Mouse (Mus musculus): ENCODE measurements around the gene Sft2d1. TPM values are rescaled to one million over a fixed set of nuclear protein-coding genes. Genes with fewer than 3 reads are reported as not detected.
"Not testable (repeated sequence)": the region's sequence is repeated elsewhere in the genome, so short reads cannot be mapped to it uniquely, and the experiment has no call there.

The Sft2d1 gene
- 60.6 and 64.6 TPM in 2 replicates for polyA plus RNA-seq (2016; fragmentation: Nextera tagmentation; extraction: Ambion mirVana)

GRCm38 (mm10) chr17:8310838-8311614 is at the start of gene Sft2d1:
Sft2d1 (plus strand) TSS chr17:8311102.
- WGBS: under 1% methylated on average over 54 of the region's 54 CpGs
- Histone ChIP-seq H3K27ac (peak within 1 kb of the TSS; percentile 54; the same call in 1 of the 2 replicates), H3K9me3 (no peaks in the 10 kb centered on the region), H3K4me2 (replicated peaks) (peak within 1 kb of the TSS; percentile 70), H3K9ac (peak within 1 kb of the TSS; percentile 83), H3K4me3 (peak within 1 kb of the TSS; percentile 86), H3K4me1 (peaks cover 14% of the 10 kb centered on the region), H3K36me3 (peaks cover 4% of the 10 kb centered on the region; the same call in 1 of the 2 replicates), H3K27me3 (no peaks in the 10 kb centered on the region)
- peak; percentile 85 for ATAC-seq (ENCODE audit: insufficient number of reproducible peaks, insufficient read depth, low FRiP score, low TSS enrichment)

- H3K4me2 ChIP-seq (replicated peaks); H3K4me1 ChIP-seq; ATAC-seq (ENCODE audit: insufficient number of reproducible peaks, insufficient read depth, low FRiP score, low TSS enrichment); H3K9me3 ChIP-seq; H3K27me3 ChIP-seq; H3K9ac ChIP-seq; H3K4me3 ChIP-seq; H3K36me3 ChIP-seq; H3K27ac ChIP-seq: not testable (repeated sequence)
- 16% methylated on average over 7 of the region's 7 CpGs for WGBS
Measured at GRCm38 (mm10) chr17:8264638-8265037, 46.3 kb upstream of the Sft2d1 start.

- H3K27me3 ChIP-seq: no peaks in the 10 kb centered on the region; the same call in 1 of the 2 replicates
- 55% methylated on average over 6 of the region's 6 CpGs for WGBS
- no peaks in the 10 kb centered on the region for H3K4me1 ChIP-seq
- H3K9me3 ChIP-seq: no peaks in the 10 kb centered on the region
- ATAC-seq (ENCODE audit: insufficient number of reproducible peaks, insufficient read depth, low FRiP score, low TSS enrichment): no peak
- no peak overlapping the region for H3K27ac ChIP-seq
- no peak overlapping the region for H3K4me3 ChIP-seq
- H3K4me2 ChIP-seq (replicated peaks): no peak overlapping the region
- no peaks in the 10 kb centered on the region for H3K36me3 ChIP-seq
- H3K9ac ChIP-seq: no peak overlapping the region
Measured at GRCm38 (mm10) chr17:8272054-8272749, 38.7 kb upstream of the Sft2d1 start.

- Histone ChIP-seq H3K27ac (no peak overlapping the region), H3K36me3 (no peaks in the 10 kb centered on the region), H3K9me3 (no peaks in the 10 kb centered on the region), H3K9ac (no peak overlapping the region), H3K4me1 (no peaks in the 10 kb centered on the region), H3K27me3 (no peaks in the 10 kb centered on the region; the same call in 1 of the 2 replicates), H3K4me2 (replicated peaks) (no peak overlapping the region), H3K4me3 (no peak overlapping the region)
- WGBS: 69% methylated on average over 6 of the region's 6 CpGs
- no peak for ATAC-seq (ENCODE audit: insufficient number of reproducible peaks, insufficient read depth, low FRiP score, low TSS enrichment)
Measured at GRCm38 (mm10) chr17:8272951-8273350, 38.0 kb upstream of the Sft2d1 start.

GRCm38 (mm10) chr17:8276071-8276470 is 34.8 kb upstream of the Sft2d1 start:
- WGBS: 72% methylated on average over 4 of the region's 4 CpGs
- H3K4me2 ChIP-seq (replicated peaks): no peak overlapping the region
- H3K4me3 ChIP-seq: no peak overlapping the region
- H3K9me3 ChIP-seq: no peaks in the 10 kb centered on the region
- no peaks in the 10 kb centered on the region for H3K36me3 ChIP-seq
- H3K9ac ChIP-seq: no peak overlapping the region
- no peaks in the 10 kb centered on the region; the same call in 1 of the 2 replicates for H3K27me3 ChIP-seq
- no peak for ATAC-seq (ENCODE audit: insufficient number of reproducible peaks, insufficient read depth, low FRiP score, low TSS enrichment)
- H3K27ac ChIP-seq: no peak overlapping the region
- H3K4me1 ChIP-seq: no peaks in the 10 kb centered on the region

- Histone ChIP-seq H3K4me1 (no peaks in the 10 kb centered on the region), H3K27me3 (no peaks in the 10 kb centered on the region), H3K9me3 (no peaks in the 10 kb centered on the region), H3K36me3 (no peaks in the 10 kb centered on the region), H3K4me3 (no peak overlapping the region), H3K27ac (no peak overlapping the region), H3K4me2 (replicated peaks) (no peak overlapping the region), H3K9ac (no peak overlapping the region)
- no peak for ATAC-seq (ENCODE audit: insufficient number of reproducible peaks, insufficient read depth, low FRiP score, low TSS enrichment)
- WGBS: 71% methylated on average over 7 of the region's 7 CpGs
Measured at GRCm38 (mm10) chr17:8276680-8277079, 34.2 kb upstream of the Sft2d1 start.

GRCm38 (mm10) chr17:8277266-8277665 is 33.6 kb upstream of the Sft2d1 start:
- Histone ChIP-seq H3K27ac (no peak overlapping the region), H3K4me3 (no peak overlapping the region), H3K4me2 (replicated peaks) (no peak overlapping the region), H3K4me1 (no peaks in the 10 kb centered on the region), H3K9ac (no peak overlapping the region), H3K9me3 (no peaks in the 10 kb centered on the region), H3K36me3 (no peaks in the 10 kb centered on the region), H3K27me3 (no peaks in the 10 kb centered on the region)
- no peak for ATAC-seq (ENCODE audit: insufficient number of reproducible peaks, insufficient read depth, low FRiP score, low TSS enrichment)
- WGBS: 84% methylated on average over 3 of the region's 3 CpGs

- H3K4me1 ChIP-seq: no peaks in the 10 kb centered on the region
- no peak overlapping the region for H3K4me2 ChIP-seq (replicated peaks)
- H3K9ac ChIP-seq: no peak overlapping the region
- no peak overlapping the region for H3K27ac ChIP-seq
- ATAC-seq (ENCODE audit: insufficient number of reproducible peaks, insufficient read depth, low FRiP score, low TSS enrichment): no peak
- H3K4me3 ChIP-seq: no peak overlapping the region
- H3K9me3 ChIP-seq: no peaks in the 10 kb centered on the region
- H3K27me3 ChIP-seq: no peaks in the 10 kb centered on the region
- 57% methylated on average over 3 of the region's 3 CpGs for WGBS
- H3K36me3 ChIP-seq: no peaks in the 10 kb centered on the region
Measured at GRCm38 (mm10) chr17:8278356-8278755, 32.5 kb upstream of the Sft2d1 start.

GRCm38 (mm10) chr17:8282821-8283525 is 27.9 kb upstream of the Sft2d1 start, which contains the start of gene Mpc1:
Mpc1 (plus strand) TSS chr17:8282904.
- H3K4me3 ChIP-seq: peak within 1 kb of the TSS; percentile 67
- 2% methylated on average over 34 of the region's 35 CpGs for WGBS
- H3K27ac ChIP-seq: peak within 1 kb of the TSS; percentile 87
- H3K4me2 ChIP-seq (replicated peaks): peak within 1 kb of the TSS; percentile 99
- 0 out of 2 replicates have a peak, but pooled peaks cover 3% of the 10 kb centered on the region for H3K4me1 ChIP-seq
- H3K27me3 ChIP-seq: no peaks in the 10 kb centered on the region
- ATAC-seq (ENCODE audit: insufficient number of reproducible peaks, insufficient read depth, low FRiP score, low TSS enrichment): peak; percentile 77
- H3K36me3 ChIP-seq: no peaks in the 10 kb centered on the region
- no peaks in the 10 kb centered on the region for H3K9me3 ChIP-seq
- peak within 1 kb of the TSS; percentile 64 for H3K9ac ChIP-seq

GRCm38 (mm10) chr17:8283526-8284253 is 27.2 kb upstream of the Sft2d1 start:
- H3K9me3 ChIP-seq: no peaks in the 10 kb centered on the region
- H3K36me3 ChIP-seq: no peaks in the 10 kb centered on the region
- peak overlapping the region; percentile 64 for H3K9ac ChIP-seq
- 0 out of 2 replicates have a peak, but pooled peaks cover 3% of the 10 kb centered on the region for H3K4me1 ChIP-seq
- no peaks in the 10 kb centered on the region for H3K27me3 ChIP-seq
- under 1% methylated on average over 77 of the region's 77 CpGs for WGBS
- H3K4me2 ChIP-seq (replicated peaks): peak overlapping the region; percentile 99
- H3K27ac ChIP-seq: peak overlapping the region; percentile 87
- H3K4me3 ChIP-seq: peak overlapping the region; percentile 67
- peak; percentile 97 for ATAC-seq (ENCODE audit: insufficient number of reproducible peaks, insufficient read depth, low FRiP score, low TSS enrichment)

- ATAC-seq (ENCODE audit: insufficient number of reproducible peaks, insufficient read depth, low FRiP score, low TSS enrichment): no peak
- Histone ChIP-seq H3K4me1 (0 out of 2 replicates have a peak, but pooled peaks cover 3% of the 10 kb centered on the region), H3K4me2 (replicated peaks) (peak overlapping the region; percentile 99), H3K9ac (peak overlapping the region; percentile 64), H3K9me3 (no peaks in the 10 kb centered on the region), H3K27ac (no peak overlapping the region), H3K36me3 (peaks cover 1% of the 10 kb centered on the region; the same call in 1 of the 2 replicates), H3K27me3 (no peaks in the 10 kb centered on the region), H3K4me3 (peak overlapping the region; percentile 67)
- under 1% methylated on average over 30 of the region's 32 CpGs for WGBS
Measured at GRCm38 (mm10) chr17:8284254-8284661, 26.6 kb upstream of the Sft2d1 start.

Measured in embryonic facial prominence, embryonic 12.5 days (tissue).